Mouse (Mus musculus): Measurements from ENCODE around the gene Lcmt1.

The Lcmt1 gene

DNA sequence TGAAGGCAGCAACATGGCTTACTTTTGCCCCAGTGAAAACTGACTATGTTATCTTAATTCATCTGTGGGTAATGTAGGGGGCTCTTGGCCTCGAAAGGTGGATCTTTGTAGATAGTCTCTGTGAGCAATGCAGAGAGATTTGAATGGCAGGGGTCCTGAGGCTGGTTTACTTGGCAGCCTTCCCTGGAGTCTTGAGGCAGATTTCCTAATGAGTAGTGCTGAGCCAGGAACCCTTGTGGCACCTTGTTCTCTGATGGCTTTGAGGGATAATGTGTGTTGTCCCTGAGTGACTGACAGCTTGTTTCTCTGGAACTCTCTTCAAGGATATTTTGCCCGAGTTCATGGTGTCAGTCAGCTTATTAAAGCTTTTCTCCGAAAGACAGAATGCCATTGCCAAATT, 31.5 kb downstream of the Lcmt1 start:
- peak; percentile 61 to 76 for DNase-seq

DNA sequence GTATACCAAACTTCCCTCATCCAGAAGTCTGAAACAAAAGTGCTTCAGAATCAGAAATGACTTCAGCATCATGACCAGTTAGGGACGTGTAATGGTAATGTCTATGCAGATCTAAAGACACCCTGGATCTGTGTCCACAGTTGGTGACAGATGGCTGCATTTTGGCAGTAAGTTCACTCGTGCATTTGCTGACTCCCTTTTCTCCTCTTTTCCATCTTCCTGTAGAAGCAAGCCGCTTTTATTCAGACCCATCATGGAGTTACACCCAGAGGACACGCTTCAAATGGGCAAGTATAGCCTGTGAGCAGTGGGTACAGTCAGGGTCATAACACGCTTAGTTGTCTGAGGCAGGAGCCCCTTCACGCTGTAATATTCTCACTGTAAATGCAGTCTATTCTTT, 34.6 kb downstream of the Lcmt1 start:
- peak in 1 of 2 experiments; percentile 66 for DNase-seq

DNA sequence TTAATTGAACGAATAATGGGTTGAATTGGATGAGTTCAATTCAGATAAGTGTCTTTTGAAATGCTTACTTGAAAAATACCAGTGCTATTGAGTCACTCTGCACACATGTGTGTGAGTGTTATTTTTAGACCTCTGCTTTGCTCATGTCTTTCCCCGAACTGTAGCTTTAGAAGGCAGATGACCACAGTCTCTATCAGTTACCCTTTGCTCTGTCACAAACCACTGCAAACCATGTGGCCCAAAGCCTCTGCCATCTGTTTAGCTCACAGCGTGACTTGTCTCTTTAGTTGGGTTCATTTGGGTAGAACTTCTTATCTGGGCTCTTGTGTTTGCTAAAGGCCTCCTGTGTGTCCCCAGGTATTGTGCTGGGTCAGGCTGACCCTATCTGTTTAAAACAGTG, 36.0 kb downstream of the Lcmt1 start:
- DNase-seq = no peak

DNA sequence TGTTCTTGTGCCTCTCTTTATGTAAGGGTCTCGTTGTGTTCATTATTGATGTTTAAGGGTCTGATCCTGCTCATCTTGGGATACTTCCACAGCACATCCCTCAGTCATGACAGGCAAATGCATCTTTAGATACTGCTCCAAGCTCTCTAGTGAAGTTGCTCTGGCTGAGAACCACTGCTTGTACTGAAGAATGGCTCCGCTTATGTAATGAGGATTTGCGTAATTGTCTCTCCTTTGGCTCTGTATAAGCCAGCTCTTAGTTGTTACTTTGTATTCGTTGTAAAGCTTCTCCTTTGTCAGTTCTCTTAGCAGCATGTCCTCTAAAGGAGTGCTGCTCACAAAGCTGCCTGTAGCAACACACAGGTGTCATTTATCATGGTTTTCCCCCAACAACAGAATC, 37.4 kb downstream of the Lcmt1 start:
- DNase-seq = no peak

DNA sequence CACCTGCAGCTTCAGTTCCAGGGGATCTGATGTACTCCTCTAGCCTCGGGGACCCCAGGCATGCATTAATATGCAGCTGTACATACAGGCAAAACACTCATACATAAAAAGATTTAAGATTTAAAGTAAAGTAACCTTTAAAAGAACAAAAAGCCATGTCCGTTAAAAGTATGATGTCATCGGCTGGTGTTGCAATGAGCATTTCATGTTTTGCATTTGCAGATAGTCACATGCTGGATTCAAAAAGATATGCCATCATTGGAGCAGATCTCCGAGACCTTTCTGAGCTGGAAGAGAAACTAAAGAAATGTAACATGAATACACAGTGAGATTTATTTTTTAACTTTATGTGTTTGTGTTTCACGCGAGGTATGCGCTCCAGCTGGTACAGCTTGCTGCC, 40.9 kb downstream of the Lcmt1 start:
- DNase-seq = no peak

DNA sequence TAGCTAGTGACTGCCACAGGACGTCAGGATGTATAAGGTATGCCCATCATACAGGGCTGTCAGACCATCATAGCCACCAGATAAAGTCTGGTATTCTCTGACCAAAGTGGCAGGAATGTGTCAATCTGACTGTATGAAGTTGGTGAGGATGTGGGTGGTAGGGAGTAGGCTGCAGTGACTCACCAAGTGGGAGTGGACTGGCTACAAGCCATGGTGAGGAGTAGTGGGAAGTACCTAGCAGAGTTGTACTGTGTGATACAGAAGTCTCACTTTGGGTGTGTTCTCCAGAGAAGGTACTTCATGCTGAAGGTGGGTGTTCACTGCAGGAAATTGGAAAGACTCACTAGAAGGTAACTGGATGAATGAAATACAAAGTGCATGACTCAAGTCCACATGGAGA, 41.5 kb downstream of the Lcmt1 start:
- no peak for DNase-seq

DNA sequence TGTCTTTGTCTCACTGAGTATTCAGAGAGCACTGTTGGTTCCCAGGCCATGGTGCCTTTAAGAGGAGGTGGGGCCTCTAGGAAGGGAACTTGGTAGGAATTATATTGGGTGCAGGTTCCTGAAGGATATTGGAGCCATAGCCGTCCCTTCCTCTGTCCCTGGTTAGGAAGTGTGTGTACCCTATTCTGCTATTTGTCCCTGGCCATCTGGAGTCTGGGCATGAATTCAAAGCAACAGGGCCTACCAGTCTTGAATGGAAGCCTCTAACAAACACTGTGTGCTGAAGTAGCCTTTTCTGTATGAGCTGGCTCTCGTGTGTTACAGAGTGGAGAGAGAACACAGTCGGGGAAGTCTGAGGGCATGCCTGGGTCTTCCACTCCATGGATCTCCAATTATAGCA, 42.6 kb downstream of the Lcmt1 start:
- DNase-seq = peak; percentile 71 to 86

DNA sequence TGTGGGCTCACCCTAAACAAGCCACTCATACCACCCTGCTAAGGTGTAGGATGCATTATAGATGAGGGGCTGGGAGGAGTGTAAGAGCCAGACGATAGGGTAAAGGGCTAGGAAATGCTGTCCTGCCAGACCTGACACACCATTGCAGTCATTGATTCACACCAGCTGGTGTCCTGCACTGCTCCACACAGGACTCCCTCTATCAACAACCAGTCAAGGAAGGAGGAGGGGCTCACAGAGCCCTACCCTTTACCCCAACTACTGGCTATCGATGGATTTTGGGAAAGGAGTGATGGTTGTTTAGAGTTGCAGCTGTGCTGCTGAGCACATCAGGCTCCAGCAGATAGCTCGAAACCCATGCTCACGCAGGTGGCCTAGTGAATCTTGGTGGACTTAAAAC, 47.2 kb downstream of the Lcmt1 start:
- DNase-seq = no peak

DNA sequence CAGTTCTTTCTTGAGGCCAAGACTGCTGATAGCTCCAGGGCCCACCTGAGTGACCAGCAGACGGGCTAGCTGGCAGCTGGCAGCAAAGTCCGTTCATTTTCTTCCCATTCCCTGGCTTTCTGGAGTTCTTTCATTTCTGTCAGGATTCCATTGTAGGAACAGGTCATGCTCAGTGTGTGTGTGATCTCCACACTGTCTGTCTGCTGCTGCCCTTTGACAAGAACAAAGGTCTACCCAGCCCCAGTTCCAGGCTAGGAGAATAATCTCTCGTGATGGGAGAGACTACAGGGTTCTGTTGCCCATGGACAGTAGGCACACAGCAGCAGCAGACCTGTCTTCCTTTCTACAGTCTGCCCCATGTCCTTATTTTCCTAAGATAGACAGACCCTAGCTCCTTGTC, 48.1 kb downstream of the Lcmt1 start:
- DNase-seq = no peak

DNA sequence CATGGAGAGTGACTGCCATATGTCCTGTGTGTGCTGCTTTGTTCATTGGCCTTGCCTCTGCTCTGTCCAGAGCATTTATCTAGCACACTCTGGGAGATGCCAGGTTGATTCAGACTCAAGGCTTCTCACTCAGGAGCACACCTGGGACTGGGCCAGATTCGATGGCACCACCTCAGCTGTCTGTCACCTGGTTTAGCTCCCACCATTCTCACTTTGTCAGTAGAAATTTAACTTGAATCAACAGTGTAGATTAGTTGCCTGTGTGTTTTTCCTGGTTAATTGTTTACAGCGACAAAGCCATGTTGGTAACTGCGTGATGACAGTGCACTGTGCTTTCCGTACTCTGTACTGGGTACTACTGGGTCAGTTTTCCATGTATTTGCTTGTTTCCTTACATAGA, 50.4 kb downstream of the Lcmt1 start:
- peak in 1 of 2 experiments; percentile 74 for DNase-seq

DNA sequence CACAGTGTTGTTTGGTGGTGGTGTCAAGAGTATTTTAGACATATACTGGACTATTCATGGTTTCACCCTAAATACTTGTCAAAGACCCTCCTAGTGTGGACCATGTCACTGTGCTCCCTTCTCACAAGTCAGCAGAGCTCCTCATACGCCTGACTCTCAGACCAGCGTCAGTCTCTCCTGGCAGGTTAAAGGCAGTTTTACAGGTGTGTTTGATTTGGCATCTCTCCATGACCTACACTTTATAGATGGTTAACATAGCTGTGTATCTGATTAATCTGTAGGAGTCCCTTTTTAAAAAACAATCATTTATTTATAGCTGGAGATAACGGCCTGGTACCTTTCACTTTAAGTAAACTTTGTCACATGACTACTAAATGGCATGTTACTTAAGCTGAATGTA, 52.4 kb downstream of the Lcmt1 start:
- no peak for DNase-seq

DNA sequence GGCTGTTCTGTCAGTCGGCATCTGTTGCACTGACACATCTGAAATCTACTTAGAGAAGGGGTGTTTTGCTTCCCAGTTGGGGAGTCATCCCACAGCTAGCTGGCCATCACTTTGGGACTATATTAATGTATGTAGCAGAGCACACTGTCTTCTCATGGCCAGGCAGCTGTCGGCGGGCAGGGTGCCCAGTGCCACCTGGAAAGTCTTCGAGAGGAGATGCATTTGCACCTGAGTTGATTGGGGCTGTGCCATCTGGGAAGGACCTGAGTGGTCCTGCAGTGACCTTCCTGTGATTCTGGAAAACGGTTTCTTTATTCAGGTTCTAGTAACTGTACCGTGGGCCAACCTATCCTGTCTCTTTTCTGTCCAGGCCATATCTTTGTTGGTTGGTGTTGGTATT, 54.7 kb downstream of the Lcmt1 start:
- peak; percentile 47 to 48 for DNase-seq

DNA sequence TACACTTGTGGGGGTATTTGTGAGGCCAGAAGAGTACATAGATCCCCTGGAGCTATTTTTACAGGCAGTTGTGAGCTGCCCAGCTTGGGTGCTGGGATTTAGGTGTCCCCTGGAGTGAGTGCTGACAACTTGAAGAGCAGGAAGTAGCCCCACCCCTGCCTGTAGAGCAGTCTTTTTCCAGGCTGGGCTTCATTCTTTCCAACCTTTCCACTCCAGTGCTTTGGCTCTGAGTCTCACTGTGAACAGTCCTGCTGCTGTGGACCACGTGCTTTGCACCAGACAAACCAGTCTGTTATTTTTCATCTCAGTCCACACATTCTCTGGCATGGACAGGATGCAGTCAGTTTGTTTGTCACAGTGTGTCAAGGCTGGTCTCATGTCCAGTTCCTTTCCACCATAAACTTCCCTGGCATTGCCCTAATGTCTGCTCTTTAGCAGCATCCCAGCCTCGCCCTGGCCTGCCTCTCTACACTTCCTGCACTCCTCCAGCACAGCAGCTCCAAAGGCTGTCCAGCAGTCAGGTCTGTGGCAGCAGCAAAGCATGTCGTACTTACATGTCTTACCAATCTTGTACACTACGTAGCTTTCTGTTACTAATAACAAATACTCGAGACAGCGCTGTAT, 55.7 kb downstream of the Lcmt1 start:
- DNase-seq = no peak

DNA sequence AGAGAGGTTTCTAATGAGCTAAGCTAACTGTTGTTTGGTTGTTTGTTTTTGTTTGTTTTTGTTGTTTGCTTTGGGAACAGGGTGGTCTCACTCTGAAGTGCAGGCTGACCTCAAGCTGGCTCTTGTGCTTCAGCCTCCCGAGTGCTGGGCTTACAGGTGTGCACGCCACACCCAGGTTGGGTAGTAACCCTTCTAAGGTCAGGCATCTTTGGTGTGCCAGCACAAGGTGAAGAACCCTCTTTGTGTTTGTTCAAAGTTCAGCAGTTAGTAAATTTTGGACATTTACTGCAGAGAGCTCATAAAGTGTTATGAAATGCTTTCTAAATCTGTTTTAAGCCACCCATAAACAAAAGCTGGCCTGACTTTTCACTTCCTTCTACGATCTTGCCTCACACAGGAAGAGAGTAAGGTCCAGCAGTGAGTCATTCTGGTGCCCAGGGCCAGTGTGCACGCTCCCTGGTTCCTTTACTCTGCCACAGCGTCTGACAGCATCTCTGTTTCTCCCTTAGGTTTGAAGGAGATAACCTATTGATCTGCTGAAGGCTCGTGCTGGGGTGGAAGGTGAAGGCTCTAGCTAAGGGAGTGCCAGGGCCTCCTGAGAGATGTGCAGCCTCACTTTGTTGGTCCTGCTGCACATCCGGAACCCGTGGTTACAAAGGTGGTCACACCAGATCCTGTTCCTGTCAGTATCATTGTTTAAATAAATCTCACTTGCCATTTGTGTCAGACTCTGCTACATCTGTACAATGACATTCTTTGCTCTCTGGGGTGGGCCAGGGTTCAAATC, 60.2 kb downstream of the Lcmt1 start:
- no peak for DNase-seq

DNA sequence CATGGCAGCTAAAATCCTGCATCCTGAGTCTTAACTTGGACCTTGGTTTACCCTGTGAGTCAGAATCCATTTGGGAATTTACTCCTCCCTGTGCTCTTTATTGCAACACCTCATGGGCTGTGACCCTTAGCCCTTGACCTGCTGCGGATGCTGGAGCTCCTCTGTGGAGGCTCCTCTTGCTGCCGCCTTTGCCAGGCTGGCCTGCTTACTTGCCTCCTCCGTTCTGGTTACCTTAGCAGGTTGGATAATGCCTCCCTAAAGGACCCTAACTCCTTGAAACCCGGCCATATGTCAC, 60.8 kb downstream of the Lcmt1 start:
- no peak for DNase-seq

DNA sequence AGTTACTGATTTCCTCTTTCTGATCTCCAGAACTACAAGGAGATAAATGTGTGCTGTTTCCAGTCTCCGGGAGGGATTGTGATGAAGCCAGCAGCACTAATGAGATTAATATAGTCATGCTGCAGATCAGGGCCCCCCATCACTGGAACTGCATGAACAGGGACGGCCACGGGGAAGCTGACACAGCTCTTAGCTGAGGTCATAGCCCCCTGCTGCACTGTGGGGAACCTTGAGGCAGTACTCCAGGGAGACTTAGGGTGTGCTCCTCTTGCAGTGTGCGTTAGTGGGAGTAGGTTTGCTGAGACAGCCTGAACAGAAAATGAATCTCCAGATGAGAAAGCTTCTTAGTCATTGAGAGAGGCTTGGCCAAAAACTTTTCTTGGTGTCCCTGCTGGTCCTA, 61.6 kb downstream of the Lcmt1 start:
- DNase-seq = no peak

DNA sequence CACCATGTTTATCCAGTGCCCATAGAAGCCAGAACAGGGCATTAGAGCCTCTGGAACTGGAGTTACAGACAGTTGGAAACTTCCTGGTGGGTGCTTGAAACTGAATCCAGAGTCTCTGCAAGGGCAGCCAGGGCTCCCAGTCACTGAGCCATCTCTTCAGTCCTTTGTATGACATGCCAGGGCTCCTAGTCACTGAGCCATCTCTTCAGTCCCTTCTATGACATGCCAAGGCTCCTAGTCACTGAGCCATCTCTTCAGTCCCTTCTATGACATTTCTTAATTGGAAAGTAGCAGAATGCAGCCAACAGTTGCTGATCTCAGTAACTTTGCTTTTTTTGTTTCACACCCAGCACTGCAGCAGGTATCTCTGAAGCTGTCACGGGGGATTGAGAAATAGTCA, 72.5 kb downstream of the Lcmt1 start:
- DNase-seq = no peak

DNA sequence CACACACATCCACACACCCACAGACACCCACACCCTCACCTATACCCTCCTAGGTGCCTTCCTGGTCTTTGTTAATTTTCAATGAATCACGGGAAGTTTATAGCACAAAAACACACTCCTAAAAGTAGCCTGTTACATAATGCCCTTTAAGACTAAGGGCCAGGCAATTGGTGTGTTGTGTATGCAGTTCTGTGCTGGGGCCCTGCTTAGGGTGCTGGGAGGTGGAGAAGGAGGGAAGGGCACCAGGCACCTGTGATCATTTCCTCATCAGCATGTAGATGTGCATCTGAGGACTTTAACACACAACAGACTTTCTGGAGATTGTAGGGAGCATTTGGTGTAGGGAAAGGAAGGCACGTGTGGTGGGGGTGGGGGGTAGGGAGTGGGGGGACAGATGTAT, 79.2 kb downstream of the Lcmt1 start:
- DNase-seq = no peak

DNA sequence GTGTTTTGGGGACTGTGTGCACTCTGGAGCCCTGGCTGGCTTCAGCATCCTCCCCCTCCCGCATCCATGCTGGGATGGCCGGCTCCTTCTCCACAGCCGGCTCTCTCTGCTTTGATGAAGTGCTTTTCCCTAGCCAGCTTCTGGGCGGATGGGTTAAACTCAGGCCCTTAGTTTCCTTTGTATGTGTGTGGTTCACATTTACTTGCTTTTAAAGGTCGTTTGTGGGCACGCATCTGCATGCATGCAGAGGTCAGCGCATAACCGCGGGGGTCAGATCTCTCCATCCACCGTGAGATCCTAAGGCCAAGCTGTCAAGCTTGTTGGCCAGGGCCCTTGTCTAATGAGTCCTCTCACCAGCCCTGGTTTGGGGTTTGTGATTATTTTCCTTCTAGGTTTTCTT, 80.1 kb downstream of the Lcmt1 start:
- no peak for DNase-seq

DNA sequence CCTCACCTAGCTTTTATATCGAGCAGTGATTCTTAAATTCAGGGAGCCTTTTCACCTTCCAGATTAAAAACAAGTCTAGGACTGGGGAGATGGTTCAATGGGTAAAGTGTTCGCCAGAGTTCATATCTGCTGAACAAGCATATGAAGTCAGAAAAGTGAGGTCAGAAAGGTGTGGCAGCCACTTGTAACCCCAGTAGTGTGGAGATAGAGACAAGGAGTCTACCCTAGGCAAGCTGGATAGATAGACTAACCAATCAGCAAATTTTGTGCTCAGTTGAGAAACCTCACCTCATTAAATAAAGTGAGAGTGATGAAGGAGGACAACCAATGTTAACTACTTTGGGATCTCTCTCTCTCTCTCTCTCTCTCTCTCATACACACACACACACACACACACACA, 80.9 kb downstream of the Lcmt1 start:
- DNase-seq = no peak

DNA sequence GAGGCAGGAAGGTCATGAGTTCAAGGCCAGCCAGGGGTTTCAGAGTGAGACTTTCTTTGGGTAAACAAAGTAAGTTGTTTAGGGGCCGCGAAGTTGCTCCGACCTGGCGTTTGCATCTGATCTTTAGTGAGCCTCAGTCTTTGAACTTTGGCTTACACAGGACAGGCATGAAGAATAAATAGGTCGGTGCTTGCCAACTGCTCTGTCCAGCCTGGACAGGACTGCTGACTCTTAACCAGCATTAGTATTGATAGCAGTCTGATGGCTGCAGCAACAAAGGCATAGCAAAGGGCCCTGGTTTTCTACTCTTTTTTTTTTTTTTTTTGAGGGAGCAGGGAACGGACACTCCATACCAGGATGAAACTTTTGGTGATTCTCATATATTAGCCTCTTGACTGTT, 83.0 kb downstream of the Lcmt1 start:
- DNase-seq = no peak

DNA sequence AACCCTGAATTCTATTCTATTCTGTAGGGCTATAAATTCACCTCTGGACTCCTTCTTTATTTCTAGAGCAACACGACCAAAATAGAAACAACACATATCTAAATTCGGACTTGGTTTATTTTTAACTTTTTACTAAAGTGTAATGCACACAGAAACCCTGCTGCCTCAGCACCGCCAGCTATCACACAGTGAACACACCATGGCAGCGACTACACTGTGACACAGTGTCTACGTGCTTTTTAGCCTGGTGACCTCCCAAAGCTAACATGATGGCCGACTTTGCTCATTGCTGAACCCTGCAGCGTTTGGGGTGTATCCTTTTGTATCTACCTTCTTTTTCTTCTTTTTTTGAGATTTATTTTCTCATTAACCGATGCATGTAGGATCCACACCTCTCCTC, 83.5 kb downstream of the Lcmt1 start:
- DNase-seq = no peak

DNA sequence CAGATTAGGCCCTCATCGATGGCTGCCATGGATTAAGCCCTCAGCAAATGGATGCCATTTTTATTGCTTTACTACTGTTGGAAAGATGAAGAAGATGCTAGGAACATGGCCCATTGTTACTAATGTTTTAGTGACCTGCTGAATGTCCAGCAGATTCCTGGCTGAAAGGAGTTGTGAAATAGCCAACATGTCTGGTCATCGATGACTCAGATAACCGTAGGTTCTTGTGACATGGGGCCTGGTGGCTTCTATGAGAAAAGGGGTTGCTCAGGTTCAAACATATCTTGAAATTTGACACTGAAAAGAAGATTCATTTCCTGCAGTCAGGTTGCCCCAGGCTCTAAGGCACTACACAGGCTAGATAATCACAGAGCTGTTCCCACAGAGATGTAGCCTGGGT, 85.5 kb downstream of the Lcmt1 start:
- DNase-seq = no peak

DNA sequence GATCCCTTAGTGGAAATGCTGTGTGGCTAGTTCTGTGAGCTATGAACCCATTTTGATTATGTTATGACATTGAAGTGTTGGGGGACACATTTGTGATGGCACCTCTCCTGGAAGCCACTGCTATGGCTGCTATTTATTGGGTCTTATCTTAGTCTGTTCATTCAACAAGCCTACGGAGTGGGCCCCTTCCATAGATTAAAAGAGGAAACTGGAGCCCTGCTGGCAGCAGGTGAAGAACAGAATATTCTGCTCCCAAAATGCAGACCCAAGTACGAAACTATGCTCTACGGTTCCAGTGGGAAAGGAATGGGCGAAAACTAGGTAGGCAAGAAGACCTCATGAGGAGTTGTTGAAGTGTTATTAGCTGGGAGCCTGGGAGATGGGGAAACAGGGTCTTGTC, 88.7 kb downstream of the Lcmt1 start:
- DNase-seq = no peak

DNA sequence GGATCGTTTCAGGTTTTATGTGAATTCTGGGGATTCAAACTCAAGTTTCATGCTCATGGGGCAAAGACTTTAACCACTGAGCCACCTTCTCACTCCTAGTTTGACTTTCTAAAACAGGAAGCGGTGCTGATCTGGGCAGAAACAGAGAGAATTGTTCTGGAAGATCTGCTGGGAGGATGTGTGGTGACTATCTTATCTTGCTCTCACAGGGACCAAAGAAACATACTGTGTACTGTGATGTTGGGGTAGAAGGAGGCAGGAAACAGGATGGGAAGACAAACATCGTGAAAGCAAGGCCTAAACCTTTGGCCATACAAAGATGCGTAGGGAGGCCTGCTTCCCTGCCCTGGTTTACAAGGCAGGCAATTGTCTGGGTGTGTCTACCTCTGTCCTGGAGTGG, 89.7 kb downstream of the Lcmt1 start:
- no peak for DNase-seq

Measured in cerebellum, postnatal 14 days (tissue).